Mouse (Mus musculus): ENCODE results near the gene Ttc12.

Gene Ttc12

DNA sequence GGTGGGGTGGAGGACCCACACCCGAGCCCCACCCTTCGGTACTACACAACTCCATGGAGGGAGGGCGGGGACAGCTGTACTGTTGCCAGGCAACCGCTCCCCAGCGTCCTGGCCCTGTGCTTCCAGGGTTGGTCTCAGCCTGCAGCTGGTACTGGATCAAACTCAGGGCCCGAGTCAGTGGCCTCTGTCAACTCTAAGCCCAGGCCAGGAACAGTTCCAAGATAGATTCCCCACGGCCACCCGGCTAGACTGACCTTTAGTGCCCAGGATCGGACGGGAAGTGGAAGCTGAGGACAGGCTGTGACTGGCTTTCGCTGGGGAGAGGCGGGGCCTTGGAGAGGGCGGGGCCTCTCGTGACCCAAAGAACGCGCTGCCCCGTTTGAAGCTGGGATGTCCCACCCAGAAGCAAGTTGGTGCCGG is at the start of gene Ttc12:
Gene Ttc12 (minus strand): TSS at position 334 of the 420 bp plus-strand sequence.
- peak; percentile 86 for DNase-seq (ENCODE audit: extremely low spot score, low spot score)

DNA sequence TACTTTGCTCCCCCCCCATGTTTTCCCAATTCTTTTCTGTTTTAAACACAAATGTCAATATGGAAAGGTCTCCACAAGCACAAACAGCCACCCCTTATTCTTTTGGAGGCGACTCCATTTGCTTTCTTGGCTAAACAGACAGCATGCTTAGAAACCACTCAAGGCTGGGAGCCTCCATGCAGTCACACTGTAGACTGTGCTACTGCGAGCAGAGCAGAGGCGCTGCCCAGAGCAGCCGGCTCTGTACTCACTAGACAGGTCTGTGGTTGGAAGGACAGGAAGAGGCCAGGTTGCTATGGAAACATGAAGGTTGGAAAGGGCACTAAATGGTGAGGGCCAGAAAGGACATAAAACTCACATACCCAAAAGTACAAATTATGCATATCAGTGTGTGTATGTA is 48.9 kb upstream of the Ttc12 start:
- DNase-seq (ENCODE audit: extremely low spot score, low spot score) = no peak

DNA sequence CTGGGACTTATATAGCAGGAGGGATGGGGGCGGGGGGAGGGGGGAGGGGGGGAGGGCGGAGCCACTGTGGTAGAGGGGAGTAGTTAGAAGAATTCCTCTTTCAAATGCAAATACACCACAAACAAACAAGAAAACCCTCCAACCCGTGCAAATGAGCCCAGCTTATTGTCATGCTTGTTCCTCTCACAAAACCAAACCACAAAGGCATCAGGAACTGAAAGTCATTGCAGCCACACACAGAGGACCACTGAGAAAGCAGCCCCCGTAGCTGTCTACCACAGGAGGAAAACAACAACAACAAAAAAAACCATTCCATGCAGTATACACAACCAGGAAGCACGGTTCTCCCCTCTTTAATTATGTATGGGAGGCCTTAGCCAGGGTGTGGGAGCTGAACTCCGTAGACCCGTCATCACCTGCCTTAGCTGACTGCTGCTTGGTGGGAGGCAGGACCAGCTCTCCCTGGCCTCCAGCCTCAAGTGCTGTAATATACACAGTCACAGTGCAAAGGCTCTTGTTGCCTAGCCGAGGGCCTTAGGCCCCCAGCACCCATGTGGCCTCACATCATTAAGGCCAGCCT is 48.0 kb upstream of the Ttc12 start:
- no peak for DNase-seq (ENCODE audit: extremely low spot score, low spot score)

DNA sequence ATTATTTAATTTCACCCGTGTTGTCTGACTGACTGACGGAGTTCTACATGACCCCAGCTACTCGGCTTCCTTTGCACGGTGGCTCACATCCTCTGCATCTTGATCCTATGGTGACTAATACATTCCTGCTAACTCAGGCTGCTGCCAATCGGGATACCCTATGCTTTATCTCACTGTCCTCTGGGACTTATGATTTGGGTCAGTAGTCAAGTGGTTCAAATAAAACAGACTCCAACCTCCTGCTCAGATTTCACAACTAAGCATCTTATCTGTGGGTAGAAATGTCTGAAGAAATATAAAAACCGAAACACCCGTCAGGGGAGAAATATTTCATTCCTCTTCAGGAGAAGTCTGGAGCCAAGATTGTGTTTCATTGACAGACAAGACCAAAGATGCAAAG is 47.4 kb upstream of the Ttc12 start:
- no peak for DNase-seq (ENCODE audit: extremely low spot score, low spot score)

DNA sequence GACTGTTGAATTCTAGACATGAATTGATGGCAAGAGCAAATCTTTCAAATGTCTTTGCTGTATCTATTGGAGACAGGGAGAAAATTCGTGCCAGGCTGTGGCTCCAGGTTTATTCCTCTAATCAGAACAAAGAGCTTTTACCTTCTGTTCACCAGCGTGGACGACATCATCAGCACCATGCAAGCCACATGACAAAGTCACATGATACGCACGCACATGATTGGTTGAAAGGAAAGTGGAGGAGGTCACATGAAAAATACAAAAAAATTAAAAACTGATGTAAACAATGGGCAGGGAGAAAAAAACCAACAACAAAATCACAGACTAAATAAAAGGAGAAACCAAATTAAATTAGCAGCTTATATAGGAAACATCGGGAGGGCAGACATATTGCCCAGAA is 45.8 kb upstream of the Ttc12 start:
- DNase-seq (ENCODE audit: extremely low spot score, low spot score) = no peak

DNA sequence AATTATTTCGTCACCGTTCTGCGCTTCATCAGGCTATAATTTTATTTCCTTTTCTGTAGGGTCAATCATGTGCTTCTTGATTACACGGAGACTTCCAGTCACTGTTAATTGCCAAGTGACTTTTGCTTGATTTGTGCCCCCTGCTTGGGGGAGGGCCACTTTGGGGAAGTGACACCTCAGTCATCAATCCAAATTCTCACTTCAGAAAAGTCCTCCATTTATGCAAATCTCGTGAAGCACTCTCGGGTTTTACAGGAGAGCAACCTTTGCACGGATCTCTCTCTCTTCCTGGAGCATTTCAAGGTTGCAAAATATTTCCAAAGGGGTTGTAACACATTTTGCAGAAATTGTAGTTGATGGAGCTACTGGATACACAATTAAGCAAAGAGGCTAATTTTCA is 45.2 kb upstream of the Ttc12 start:
- no peak for DNase-seq (ENCODE audit: extremely low spot score, low spot score)

DNA sequence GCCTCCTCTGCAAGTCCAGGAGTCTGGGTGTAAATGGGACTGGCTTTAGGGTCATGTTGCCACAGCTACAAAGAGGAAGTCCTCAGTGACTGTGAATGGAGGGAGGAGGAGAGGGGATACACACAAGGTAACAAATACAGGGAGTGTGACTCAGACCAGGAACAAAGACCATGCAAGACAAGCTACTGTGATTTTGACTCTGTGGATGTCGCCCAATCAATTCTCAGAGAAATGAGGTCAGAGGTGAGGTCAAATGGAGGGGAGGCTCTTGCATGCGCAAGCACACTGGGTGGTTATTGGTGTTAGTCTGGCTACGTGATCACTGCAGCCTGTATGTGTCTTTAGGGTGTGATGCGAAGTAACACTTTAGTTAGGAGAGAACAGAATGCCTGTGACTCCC is 44.7 kb upstream of the Ttc12 start:
- DNase-seq (ENCODE audit: extremely low spot score, low spot score) = no peak

DNA sequence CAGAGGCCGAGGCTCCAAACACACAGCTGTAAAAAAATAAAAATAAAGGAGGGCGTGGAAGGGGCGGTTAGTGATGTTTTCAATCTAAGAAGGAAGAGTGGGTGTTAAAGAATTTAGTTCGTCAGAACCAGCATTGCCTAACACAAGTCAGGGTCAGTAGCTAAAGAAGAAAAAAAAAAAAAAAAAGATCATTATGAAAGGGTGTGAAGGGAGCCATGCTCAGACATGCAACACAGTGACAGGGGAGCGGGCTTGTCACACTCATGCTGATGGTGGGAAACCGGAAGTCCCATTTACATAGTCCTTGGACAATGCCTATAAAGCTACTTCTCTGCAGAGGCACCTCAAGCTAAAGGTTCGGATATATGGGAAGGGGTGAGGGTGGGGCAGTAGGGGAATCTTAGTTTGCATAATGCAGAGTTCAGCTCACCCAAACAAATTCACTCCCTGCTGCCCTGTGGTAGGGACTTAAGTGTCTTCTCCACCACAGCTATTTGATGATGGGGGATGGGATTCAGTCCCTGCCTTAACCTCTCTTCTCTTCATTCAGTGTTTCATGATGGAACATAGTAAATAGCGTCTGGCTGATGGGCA is 43.4 kb upstream of the Ttc12 start:
- no peak for DNase-seq (ENCODE audit: extremely low spot score, low spot score)

DNA sequence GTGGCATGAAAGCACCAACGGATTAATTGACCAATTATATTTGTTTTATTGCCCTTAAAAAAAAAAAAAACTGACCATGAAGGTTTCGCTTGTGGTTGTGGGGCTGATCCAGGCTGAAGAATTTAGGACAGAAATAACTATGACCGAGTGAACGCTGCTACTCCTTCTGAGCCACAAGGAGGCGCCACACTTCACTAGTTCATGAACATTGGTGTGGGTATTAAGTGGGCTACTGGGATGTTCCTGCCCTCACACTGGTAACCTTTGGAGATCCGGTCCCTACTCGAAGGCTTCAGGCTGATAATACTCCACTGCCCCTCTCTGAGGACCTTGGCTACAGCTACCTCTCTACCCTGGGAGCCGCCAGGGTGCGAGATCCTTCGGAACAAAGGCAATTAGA is 42.9 kb upstream of the Ttc12 start:
- peak; percentile 39 for DNase-seq (ENCODE audit: extremely low spot score, low spot score)

DNA sequence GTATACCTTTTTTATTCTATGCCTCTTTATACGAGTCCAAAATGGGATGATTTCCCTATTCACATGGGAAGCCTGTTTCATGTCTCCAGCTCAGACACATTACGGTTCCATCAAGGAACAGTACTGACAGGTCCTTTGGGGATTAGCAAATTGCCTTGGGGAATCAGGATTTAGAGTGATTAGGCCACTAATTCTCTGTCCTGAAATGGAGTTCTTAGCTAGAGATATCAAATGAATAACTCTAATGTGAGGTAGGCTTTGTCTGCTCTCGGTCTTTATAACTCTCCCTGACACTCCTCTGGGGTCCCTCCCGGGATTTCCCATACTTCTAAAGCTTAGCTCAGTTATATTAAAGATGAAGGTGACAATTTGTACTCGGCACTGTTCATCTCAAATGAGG is 42.0 kb upstream of the Ttc12 start:
- DNase-seq (ENCODE audit: extremely low spot score, low spot score) = no peak

DNA sequence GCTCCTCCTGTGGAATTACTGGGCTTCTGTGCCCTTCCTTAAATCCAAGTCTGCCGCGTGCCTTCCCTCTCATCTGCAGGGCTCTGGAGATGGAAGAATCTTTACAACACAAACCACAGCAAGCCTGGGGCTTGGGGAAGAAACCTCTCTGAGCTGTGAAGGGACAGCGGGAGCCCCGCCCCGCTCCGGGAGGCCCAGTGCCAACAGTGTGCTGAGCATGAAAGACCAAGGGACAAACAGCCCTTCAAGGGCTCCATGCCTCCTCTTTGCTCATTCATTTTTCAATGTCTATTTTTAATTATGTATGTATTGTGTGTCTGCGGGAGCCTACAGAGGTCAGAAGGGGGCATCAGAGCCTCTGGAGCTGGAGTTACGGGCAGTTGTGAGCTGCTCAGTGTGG is 41.3 kb upstream of the Ttc12 start:
- DNase-seq (ENCODE audit: extremely low spot score, low spot score) = no peak

DNA sequence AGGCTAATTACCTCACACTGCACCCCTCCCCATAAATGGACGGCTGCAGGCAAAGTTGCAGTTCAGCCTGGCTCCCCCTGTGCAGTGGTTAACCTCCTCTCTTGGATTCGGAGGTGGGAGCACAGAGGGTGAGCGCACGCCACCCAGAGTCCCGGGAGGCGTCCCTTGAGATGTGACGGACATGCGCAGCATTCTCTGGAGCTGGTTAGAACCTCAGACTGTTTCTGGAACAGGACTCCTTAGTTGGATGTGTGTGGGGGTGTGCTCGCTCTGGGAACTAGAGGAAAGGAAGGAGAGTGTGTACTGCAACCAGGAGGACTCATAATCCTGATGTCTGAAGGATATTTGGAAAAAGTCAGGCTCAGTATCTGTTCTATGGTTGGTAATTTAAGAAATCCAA is 38.7 kb upstream of the Ttc12 start:
- DNase-seq (ENCODE audit: extremely low spot score, low spot score) = no peak

DNA sequence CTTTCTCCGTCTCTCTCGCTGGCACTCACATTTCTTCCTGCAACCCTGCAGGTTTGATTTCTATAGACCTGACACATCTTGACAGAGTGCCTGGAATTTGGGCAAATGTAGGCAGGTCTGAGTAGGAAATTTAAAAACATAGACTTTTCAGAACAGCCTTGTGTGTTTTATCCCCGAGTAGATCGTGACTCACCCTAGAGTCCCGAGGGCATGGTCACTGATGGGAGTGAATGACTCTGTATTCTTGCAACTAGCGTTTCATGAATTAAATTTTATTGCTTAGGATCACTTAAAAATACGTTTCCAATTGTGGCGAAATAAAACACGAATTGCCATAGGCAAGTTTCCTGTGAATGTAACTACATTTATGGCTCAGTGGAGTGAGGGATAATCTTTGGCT is 37.9 kb upstream of the Ttc12 start:
- DNase-seq (ENCODE audit: extremely low spot score, low spot score) = no peak

DNA sequence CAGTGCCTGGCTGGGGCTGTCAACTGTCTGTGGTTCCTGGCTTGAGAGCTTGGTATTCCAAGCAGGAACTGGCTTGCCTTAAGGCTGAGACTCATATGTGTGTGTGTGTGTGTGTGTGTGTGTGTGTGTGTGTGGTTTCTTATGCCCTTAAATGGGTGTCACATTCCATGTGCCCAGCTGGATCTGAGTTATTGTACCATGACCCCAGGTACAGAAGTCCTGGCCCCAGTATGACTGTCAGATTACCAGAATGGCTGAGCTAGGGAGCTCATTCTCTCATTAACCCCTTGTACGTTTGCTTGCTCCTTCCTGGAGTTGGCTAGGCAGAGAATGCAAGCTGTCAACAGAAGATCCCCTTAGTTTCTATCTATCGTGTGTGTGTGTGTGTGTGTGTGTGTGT is 28.3 kb upstream of the Ttc12 start:
- no peak for DNase-seq (ENCODE audit: extremely low spot score, low spot score)

DNA sequence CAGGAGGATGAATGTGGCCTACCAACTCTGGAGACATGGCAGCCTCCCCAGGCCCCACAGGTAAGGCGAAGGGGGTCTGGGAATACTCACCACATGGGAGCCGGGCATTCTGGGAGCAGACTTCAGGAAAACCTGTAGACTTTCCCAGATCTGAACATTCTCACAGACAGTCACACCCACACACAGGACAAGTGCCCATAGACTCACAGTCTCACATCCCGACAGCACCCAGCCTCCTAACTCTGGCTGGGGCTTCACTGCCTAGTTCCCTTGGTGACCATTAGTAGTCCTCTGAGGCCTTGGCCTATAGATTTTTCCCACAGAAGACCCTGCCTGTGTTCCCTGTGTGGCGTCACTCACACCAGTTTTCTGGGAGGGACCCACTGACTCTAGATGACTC is 24.6 kb upstream of the Ttc12 start:
- DNase-seq (ENCODE audit: extremely low spot score, low spot score) = no peak

DNA sequence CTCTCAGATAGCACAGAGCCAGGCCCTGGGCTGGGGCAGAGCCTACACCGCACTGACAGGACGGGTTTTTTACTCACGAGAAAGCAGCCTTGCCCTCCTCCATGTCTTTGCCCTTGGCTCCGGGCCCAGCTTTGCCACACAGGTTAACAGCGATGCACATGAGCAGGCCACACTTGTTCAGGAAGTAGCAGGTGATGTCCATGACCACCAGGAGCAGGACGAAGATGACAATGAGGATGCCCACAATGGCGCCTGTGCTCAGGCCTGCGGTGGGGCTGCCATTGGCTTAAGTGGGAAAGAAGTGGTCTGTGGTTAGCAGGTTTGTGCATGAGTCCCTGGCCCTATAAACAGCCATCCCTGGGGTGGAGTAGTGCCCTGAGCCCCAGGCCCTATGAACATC is 23.6 kb upstream of the Ttc12 start:
- DNase-seq (ENCODE audit: extremely low spot score, low spot score) = no peak

DNA sequence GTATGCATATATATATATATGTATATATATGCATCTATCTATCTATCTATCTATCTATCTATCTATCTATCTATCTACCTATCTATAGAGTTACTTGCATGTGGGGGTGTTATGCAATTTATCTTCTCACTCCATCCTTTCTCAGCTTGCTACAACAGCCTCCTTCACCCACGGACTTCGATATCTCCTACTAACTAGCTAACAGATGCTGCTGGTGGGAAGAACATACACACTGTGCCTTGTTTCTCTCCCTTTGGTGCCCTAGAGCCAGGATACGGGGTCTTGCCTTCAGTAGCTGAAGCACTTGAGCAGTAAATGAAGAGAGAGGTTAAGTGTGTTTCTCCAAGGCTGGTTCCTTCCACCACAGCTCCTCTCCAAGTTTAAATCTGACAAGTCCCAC is 23.1 kb upstream of the Ttc12 start:
- no peak for DNase-seq (ENCODE audit: extremely low spot score, low spot score)

DNA sequence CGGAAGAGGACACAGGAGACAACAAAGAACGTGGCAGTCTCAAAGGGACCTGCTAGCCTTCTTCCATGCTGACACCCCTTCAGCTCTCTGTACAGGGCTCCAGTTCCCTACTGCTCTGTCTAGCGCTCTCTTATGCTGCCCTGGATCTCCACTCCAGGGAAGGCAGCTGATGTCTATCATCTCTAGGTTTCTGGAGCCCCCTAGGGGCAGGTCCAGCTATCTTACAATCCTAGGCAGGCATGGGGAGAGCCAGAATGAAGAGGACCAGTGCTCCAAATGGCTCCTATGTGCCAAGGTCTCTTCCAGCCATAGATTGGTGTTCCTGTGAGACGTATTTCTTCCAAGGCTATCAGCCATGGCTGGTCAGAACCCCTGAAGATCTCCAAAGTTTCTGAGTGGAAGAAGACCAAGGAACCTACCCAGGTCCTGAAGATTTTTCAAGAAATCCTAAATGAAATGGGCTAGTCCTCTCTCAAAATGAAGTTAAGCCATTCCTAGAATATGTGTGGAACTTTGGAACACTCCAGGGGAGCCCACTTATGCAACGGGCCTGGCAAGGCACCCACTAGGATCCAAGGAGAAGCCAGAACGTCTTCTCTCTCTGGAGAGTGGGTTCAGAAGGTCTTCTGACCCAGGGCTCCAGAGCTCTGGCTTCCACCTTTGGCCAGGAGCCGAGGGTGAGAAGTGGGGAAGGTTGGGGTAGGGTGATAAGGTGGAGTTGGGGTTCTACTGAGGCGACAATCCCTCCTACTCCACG is 22.0 kb upstream of the Ttc12 start:
- DNase-seq (ENCODE audit: extremely low spot score, low spot score) = no peak

DNA sequence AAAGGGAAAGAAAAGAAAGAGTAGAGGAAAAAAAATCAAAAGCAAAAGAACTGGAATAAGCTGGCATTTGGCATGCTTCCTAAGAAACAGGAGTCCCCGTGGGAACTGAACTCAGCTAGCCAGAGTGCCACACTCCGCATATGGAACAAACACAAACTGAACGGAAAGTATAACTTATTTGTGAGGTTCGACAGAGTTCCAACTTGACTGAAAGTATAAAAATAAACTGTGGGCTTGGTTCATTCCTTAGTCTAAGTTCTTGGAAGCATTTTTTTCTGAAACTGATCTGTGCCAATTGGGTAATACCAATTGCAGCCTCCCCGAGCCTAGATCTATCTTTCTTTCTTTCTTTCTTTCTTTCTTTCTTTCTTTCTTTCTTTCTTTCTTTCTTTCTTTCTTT is 18.6 kb upstream of the Ttc12 start:
- no peak for DNase-seq (ENCODE audit: extremely low spot score, low spot score)

DNA sequence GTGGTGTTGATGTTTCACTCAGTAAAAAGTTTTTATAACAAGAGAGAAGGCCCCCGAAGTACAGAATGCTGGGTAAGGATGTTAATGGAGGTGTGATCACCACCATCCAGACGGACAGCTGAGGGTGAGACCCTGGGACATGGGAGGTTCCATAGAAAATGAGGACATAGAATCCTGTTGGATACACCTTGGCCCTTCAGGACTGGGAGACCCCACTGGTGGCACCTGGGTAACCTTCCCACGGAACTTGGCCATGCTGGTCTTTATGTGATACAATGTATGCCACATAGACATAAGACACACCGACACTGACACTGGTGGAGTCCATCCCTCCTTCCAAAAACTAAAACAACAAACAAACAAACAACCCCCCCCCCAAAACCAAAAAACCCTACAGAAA is 16.2 kb upstream of the Ttc12 start:
- no peak for DNase-seq (ENCODE audit: extremely low spot score, low spot score)

DNA sequence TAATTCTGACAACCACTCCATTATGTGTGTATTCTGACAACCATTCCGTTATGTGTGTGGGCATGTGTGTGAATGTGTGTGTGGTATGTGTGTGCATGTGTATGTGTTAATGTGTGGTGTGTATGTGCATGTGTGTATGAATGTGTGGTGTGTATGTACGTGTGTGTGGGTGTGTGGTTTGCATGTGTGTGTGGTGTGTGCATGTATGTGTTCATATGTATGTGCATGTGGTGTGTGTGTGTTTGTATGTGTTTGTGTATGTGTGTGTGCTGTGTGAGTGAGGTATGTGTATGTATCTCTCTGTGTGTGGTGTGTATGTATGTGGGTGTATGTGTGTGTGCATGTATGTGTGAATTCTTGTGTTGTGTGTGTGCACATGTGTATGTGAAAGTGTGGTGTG is 13.9 kb upstream of the Ttc12 start:
- no peak for DNase-seq (ENCODE audit: extremely low spot score, low spot score)

DNA sequence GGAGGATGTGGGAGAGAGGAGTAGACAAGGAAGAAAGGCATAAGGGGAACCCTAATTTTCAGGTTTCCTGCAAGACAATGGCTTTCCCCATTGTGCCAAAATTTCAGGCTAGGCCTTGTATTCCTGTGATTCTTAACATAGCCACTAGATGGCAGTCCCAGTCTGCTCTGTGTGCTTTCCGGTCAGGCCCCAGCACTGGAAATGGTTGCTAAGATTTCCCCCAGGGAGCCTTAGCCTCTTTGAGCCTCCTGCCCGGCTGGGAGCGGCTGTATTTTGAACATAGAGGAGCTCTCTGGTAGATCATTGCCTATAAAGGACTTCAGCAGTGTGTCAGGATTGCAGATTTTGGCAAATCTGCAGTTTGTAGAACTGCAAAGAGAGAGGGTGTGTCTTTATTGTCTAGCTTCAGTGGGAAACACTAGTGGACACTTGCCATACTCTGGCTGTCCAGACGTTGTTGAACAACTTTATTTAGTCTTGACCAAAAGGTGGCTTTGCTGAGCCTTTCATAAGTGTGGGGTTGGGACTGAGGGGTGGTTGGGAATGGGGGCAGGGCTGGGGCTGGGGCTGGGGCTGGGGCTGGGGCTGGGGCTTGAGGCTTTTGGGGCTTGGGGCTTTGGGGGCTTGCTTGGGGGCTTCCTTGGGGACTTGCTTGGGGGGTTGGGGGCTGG is 8.1 kb upstream of the Ttc12 start:
- peak; percentile 60 for DNase-seq (ENCODE audit: extremely low spot score, low spot score)

DNA sequence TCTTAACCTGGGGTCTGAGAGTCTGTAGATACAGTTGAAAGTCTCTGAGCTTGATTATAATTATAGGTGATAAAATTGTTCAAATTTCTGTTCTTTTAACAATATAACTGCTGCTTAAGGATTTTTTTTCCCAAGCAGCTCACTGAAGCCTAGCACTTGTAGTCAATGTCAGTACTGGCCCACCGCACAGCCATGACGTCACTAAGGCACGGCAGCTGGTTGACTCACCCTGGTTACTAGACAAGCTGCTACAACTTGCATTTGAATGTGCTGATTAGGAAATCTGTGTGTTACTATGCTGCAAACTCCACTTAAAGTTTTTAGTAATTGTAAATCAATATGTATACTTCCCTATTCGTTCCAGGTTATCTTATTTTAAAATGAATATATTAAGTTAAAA is 4.6 kb upstream of the Ttc12 start:
- DNase-seq (ENCODE audit: extremely low spot score, low spot score) = no peak
